In genomic region chrX:155262915-155263252, GRCm38 (mm10) we compare ENCODE assay signal across 8 mouse cellular contexts. TPM values are rescaled to one million over a fixed set of nuclear protein-coding genes. Genes with fewer than 3 reads are reported as not detected.
A peak's percentile ranks its signal among the peaks of the same experiment; 100 is the strongest.
DNase-seq lines count a peak whose midpoint lies in the region; ATAC-seq and TF ChIP-seq lines count a peak whose summit lies in the region.

No protein-coding gene starts in this region.

- no peaks in the 10 kb centered on the region for H3K9me3 ChIP-seq in heart, embryonic 16.5 days (replicated peaks; ENCODE audit: control insufficient read depth, low read length)
- no peaks in the 10 kb centered on the region for H3K9me3 ChIP-seq in MEL (replicated peaks; ENCODE audit: insufficient read depth, low read length)
- no peaks in the 10 kb centered on the region for H3K9me3 ChIP-seq in midbrain, embryonic 12.5 days

- no peak for TF ChIP-seq POLR2A in MEL (IDR thresholded peaks at IDR 0.05; ENCODE audit: control insufficient read depth in 1 of 2, insufficient read depth in 1 of 2, low read depth in 1 of 2, low read length in 2 of 2, poor library complexity in 1 of 2)

- no peaks in the 10 kb centered on the region for H3K27me3 ChIP-seq in heart, embryonic 16.5 days (ENCODE audit: control insufficient read depth, insufficient read depth, low read length)
- H3K27me3 ChIP-seq in MEL (ENCODE audit: control insufficient read depth in 1 of 2, insufficient read depth in 2 of 2, low read length in 2 of 2), result no peaks in the 10 kb centered on the region
- H3K27me3 ChIP-seq in midbrain, embryonic 12.5 days, result no peaks in the 10 kb centered on the region

- TF ChIP-seq EP300 in MEL (IDR thresholded peaks at IDR 0.05; ENCODE audit: low read depth in 1 of 2, low read length in 2 of 2), result no peak

- peak overlapping the region; percentile 71 for H3K4me3 ChIP-seq in heart, embryonic 16.5 days (ENCODE audit: low read length)
- peak overlapping the region; percentile 95 to 99 for H3K4me3 ChIP-seq in MEL (ENCODE audit: control insufficient read depth in 1 of 2, insufficient read depth in 1 of 2, low read depth in 2 of 2, low read length in 2 of 2)
- peak overlapping the region; percentile 49 for H3K4me3 ChIP-seq in midbrain, embryonic 12.5 days

- peak overlapping the region; percentile 82 for H3K9ac ChIP-seq in heart, embryonic 16.5 days (ENCODE audit: low read length)
- peak overlapping the region; percentile 98 for H3K9ac ChIP-seq in MEL (ENCODE audit: control insufficient read depth, low read depth, low read length, poor library complexity, severe bottlenecking)
- H3K9ac ChIP-seq in midbrain, embryonic 12.5 days (replicated peaks), result no peak overlapping the region

- WGBS in heart, embryonic 16.5 days, result 19% methylated on average over 1 of the region's 1 CpGs
- WGBS in midbrain, embryonic 12.5 days, result 65% methylated on average over 1 of the region's 1 CpGs

- no peak for ATAC-seq in heart, embryonic 16.5 days (replicated peaks; ENCODE audit: extremely low read depth, insufficient read depth, low FRiP score)
- ATAC-seq in granulocyte monocyte progenitor cell, adult 5-6 weeks (replicated peaks; ENCODE audit: poor library complexity, severe bottlenecking), result peak; percentile 6
- no peak for ATAC-seq in midbrain, embryonic 12.5 days (ENCODE audit: low FRiP score, low read depth)

- H3K4me2 ChIP-seq in heart, embryonic 16.5 days (ENCODE audit: low read depth, low read length), result peak overlapping the region; percentile 47
- H3K4me2 ChIP-seq in midbrain, embryonic 12.5 days (replicated peaks), result peak overlapping the region; percentile 55

- no peak for TF ChIP-seq RAD21 in MEL (IDR thresholded peaks at IDR 0.05; ENCODE audit: low read depth, low read length)

- H3K27ac ChIP-seq in heart, embryonic 16.5 days (ENCODE audit: low read length), result peak overlapping the region; percentile 79; the same call in 1 of the 2 replicates
- H3K27ac ChIP-seq in MEL (ENCODE audit: control insufficient read depth, low read depth, low read length), result peak overlapping the region; percentile 87
- H3K27ac ChIP-seq in midbrain, embryonic 12.5 days (replicated peaks), result no peak overlapping the region

- no peaks in the 10 kb centered on the region for H3K4me1 ChIP-seq in heart, embryonic 16.5 days (ENCODE audit: control insufficient read depth, insufficient read depth, low read length)
- peaks cover 0 to 6% of the 10 kb centered on the region in 2 experiments; a peak in 2 of 4 replicates for H3K4me1 ChIP-seq in MEL (ENCODE audit: control insufficient read depth in 1 of 2, insufficient read depth in 2 of 2, low read length in 2 of 2)
- no peaks in the 10 kb centered on the region for H3K4me1 ChIP-seq in midbrain, embryonic 12.5 days

- H3K36me3 ChIP-seq in heart, embryonic 16.5 days (ENCODE audit: control insufficient read depth, insufficient read depth), result no peaks in the 10 kb centered on the region
- H3K36me3 ChIP-seq in MEL (ENCODE audit: control insufficient read depth in 1 of 2, insufficient read depth in 2 of 2, low read length in 2 of 2), result peaks cover 0 to 11% of the 10 kb centered on the region in 2 experiments; a peak in 2 of 4 replicates
- no peaks in the 10 kb centered on the region for H3K36me3 ChIP-seq in midbrain, embryonic 12.5 days

- no peak for TF ChIP-seq CTCF in MEL (IDR thresholded peaks at IDR 0.05 in 2 of 3, conservative IDR thresholded peaks at IDR 0.05 in 1 of 3; ENCODE audit: control insufficient read depth in 1 of 3, insufficient read depth in 1 of 3, low read depth in 2 of 3, low read length in 3 of 3, poor library complexity in 1 of 3, severe bottlenecking in 1 of 3)

- intact Hi-C loops in heart, postnatal 36 days (cut with DNase I), result loop anchor here (1.0 to 2.0 kb wide), 2 partner anchors 47 to 118 kb away; partner anchors contain the start of gene Sat1

- no peak for DNase-seq in heart, postnatal 36 days
- DNase-seq in MEL (ENCODE audit: low read depth, low spot score), result no peak
- no peak for DNase-seq in gastrocnemius, postnatal 10 days
- DNase-seq in right cerebral cortex, adult 18-20 months, result no peak
- DNase-seq in MN1 (ENCODE audit: low spot score), result no peak

- peaks cover 12% of the 10 kb centered on the region for H3K79me2 ChIP-seq in MEL (ENCODE audit: control insufficient read depth, insufficient read depth, low read length, poor library complexity)

TF ChIP-seq in MEL, 35 proteins besides CTCF, POLR2A, EP300 and RAD21:
- TF ChIP-seq TCF12 (IDR thresholded peaks at IDR 0.05; ENCODE audit: low read depth, low read length), result no peak
- peak; percentile 44; the same call in 1 of the 2 replicates for TF ChIP-seq ZNF384 (IDR thresholded peaks at IDR 0.05; ENCODE audit: low read depth, low read length)

RNA-seq across cellular contexts. Expression of gene Acot9, which starts 0.6 kb away (rescaled TPM):
- 42.0 and 42.5 TPM in 2 replicates for polyA plus RNA-seq in heart, embryonic 16.5 days (2015; fragmentation: Nextera tagmentation; extraction: Ambion mirVana)
- total RNA-seq in heart, postnatal 36 days (2021), result 10 to 100 TPM; 26.0 to 26.5 TPM
- 56.3 and 61.2 TPM in 2 replicates for total RNA-seq in MEL (2012; rRNA removed)
- 10 to 100 TPM in 1 of 2 experiments, not detected in 1; 52.6 TPM for polyA plus RNA-seq in MEL (2012; ENCODE audit: insufficient read depth in 1 of 2, insufficient read length in 2 of 2, low read depth in 1 of 2, low replicate concordance in 2 of 2, missing spikeins in 1 of 2)
- total RNA-seq in granulocyte monocyte progenitor cell, adult 5-6 weeks (2014; fragmentation: Nextera tagmentation), result 43.2 and 51.1 TPM in 2 replicates
- total RNA-seq in granulocyte monocyte progenitor cell, adult 5-6 weeks (2017), result 74.7 and 77.0 TPM in 2 replicates
- 20.7 and 23.1 TPM in 2 replicates for polyA plus RNA-seq in midbrain, embryonic 12.5 days (2016; fragmentation: Nextera tagmentation; extraction: Ambion mirVana)
- 10 to 100 TPM; 28.0 to 28.8 TPM for total RNA-seq in gastrocnemius, postnatal 10 days (2021)

RNA-seq across cellular contexts. Expression of gene Sat1, which starts 46.6 kb away (rescaled TPM):
- polyA plus RNA-seq in heart, embryonic 16.5 days (2015; fragmentation: Nextera tagmentation; extraction: Ambion mirVana), result 118 and 124 TPM in 2 replicates
- 10 to 100 TPM; 34.4 to 41.1 TPM for total RNA-seq in heart, postnatal 36 days (2021)
- 70.8 and 74.3 TPM in 2 replicates for total RNA-seq in MEL (2012; rRNA removed)
- 100 to 1,000 TPM in 1 of 2 experiments, 10 to 100 TPM in 1; 73.7 to 167 TPM for polyA plus RNA-seq in MEL (2012; ENCODE audit: insufficient read depth in 1 of 2, insufficient read length in 2 of 2, low read depth in 1 of 2, low replicate concordance in 2 of 2, missing spikeins in 1 of 2)
- total RNA-seq in granulocyte monocyte progenitor cell, adult 5-6 weeks (2014; fragmentation: Nextera tagmentation), result 129 and 147 TPM in 2 replicates
- total RNA-seq in granulocyte monocyte progenitor cell, adult 5-6 weeks (2017), result 321 and 354 TPM in 2 replicates
- polyA plus RNA-seq in midbrain, embryonic 12.5 days (2016; fragmentation: Nextera tagmentation; extraction: Ambion mirVana), result 67.3 and 68.9 TPM in 2 replicates
- 10 to 100 TPM; 23.7 to 24.2 TPM for total RNA-seq in gastrocnemius, postnatal 10 days (2021)
